ENCODE assay signal across 8 mouse cellular contexts in genomic region chr4:102588668-102589455, GRCm38 (mm10).
DNase-seq lines count a peak whose midpoint lies in the region; ATAC-seq and TF ChIP-seq lines count a peak whose summit lies in the region.

No protein-coding gene starts in this region.

- TF ChIP-seq POLR2A in kidney, adult 2 months (IDR thresholded peaks at IDR 0.05; ENCODE audit: low read depth, low read length): no peak

- peak overlapping the region; percentile 55 for H3K4me2 ChIP-seq in heart, embryonic 11.5 days
- H3K4me2 ChIP-seq in limb, embryonic 12.5 days: peak overlapping the region; percentile 47
- H3K4me2 ChIP-seq in midbrain, embryonic 14.5 days (ENCODE audit: low read length): peak overlapping the region; percentile 54

- H3K4me3 ChIP-seq in heart, embryonic 11.5 days (ENCODE audit: low read depth, low read length): no peak overlapping the region
- H3K4me3 ChIP-seq in kidney, adult 2 months (ENCODE audit: insufficient read depth, low read depth, low read length): peak overlapping the region; percentile 33
- H3K4me3 ChIP-seq in limb, embryonic 12.5 days (replicated peaks): no peak overlapping the region
- peak overlapping the region; percentile 41 for H3K4me3 ChIP-seq in midbrain, embryonic 14.5 days (replicated peaks; ENCODE audit: low read depth, low read length)

- H3K4me1 ChIP-seq in heart, embryonic 11.5 days (ENCODE audit: control insufficient read depth, insufficient read depth, low read length): peaks cover 17% of the 10 kb centered on the region
- peaks cover 18% of the 10 kb centered on the region; the same call in 1 of the 2 replicates for H3K4me1 ChIP-seq in kidney, adult 2 months (ENCODE audit: control insufficient read depth, insufficient read depth, low read length)
- H3K4me1 ChIP-seq in limb, embryonic 12.5 days (replicated peaks): peaks cover 34% of the 10 kb centered on the region
- peaks cover 52% of the 10 kb centered on the region for H3K4me1 ChIP-seq in midbrain, embryonic 14.5 days (ENCODE audit: control insufficient read depth, insufficient read depth, low read length)

- H3K27me3 ChIP-seq in heart, embryonic 11.5 days (ENCODE audit: control insufficient read depth, insufficient read depth, low read length): no peaks in the 10 kb centered on the region
- H3K27me3 ChIP-seq in kidney, adult 2 months (replicated peaks; ENCODE audit: control insufficient read depth, insufficient read depth, low read length): no peaks in the 10 kb centered on the region
- H3K27me3 ChIP-seq in limb, embryonic 12.5 days: no peaks in the 10 kb centered on the region
- H3K27me3 ChIP-seq in midbrain, embryonic 14.5 days (ENCODE audit: control insufficient read depth, insufficient read depth, low read length): no peaks in the 10 kb centered on the region

- ATAC-seq in heart, embryonic 11.5 days (replicated peaks; ENCODE audit: insufficient number of reproducible peaks, low FRiP score, low TSS enrichment): no peak
- ATAC-seq in limb, embryonic 12.5 days (ENCODE audit: insufficient number of reproducible peaks, insufficient read depth, low FRiP score, low TSS enrichment, low read depth): no peak
- peak; percentile 47; the same call in 1 of the 2 replicates for ATAC-seq in midbrain, embryonic 14.5 days (ENCODE audit: low FRiP score, low TSS enrichment)

- H3K27ac ChIP-seq in heart, embryonic 11.5 days (ENCODE audit: low read depth, low read length): no peak overlapping the region
- H3K27ac ChIP-seq in kidney, adult 2 months (ENCODE audit: insufficient read depth, low read depth, low read length): peak overlapping the region; percentile 89
- no peak overlapping the region for H3K27ac ChIP-seq in limb, embryonic 12.5 days
- H3K27ac ChIP-seq in midbrain, embryonic 14.5 days (replicated peaks; ENCODE audit: low read depth, low read length): peak overlapping the region; percentile 89

- peak; percentile 56 for DNase-seq in adrenal gland, postnatal 14 days
- DNase-seq in embryo, embryonic 11 days: peak; percentile 56
- peak; percentile 78 for DNase-seq in kidney, adult 2 months
- peak; percentile 79 for DNase-seq in midbrain, embryonic 14.5 days
- no peak for DNase-seq in thymus, postnatal 14 days
- no peak for DNase-seq in thymus, postnatal 10 days (ENCODE audit: low spot score in 2 of 2)

- H3K9ac ChIP-seq in heart, embryonic 11.5 days (ENCODE audit: low read depth, low read length): no peak overlapping the region
- no peak overlapping the region for H3K9ac ChIP-seq in limb, embryonic 12.5 days (replicated peaks)
- H3K9ac ChIP-seq in midbrain, embryonic 14.5 days (replicated peaks; ENCODE audit: low read length): peak overlapping the region; percentile 53; the same call in 1 of the 2 replicates

- H3K9me3 ChIP-seq in heart, embryonic 11.5 days (replicated peaks; ENCODE audit: control insufficient read depth, low read length): no peaks in the 10 kb centered on the region
- no peaks in the 10 kb centered on the region for H3K9me3 ChIP-seq in limb, embryonic 12.5 days
- no peaks in the 10 kb centered on the region for H3K9me3 ChIP-seq in midbrain, embryonic 14.5 days (ENCODE audit: control insufficient read depth, low read length)

- no peaks in the 10 kb centered on the region for H3K36me3 ChIP-seq in heart, embryonic 11.5 days (ENCODE audit: control insufficient read depth, insufficient read depth, low read length)
- H3K36me3 ChIP-seq in kidney, adult 2 months (ENCODE audit: control insufficient read depth, insufficient read depth, low read length): no peaks in the 10 kb centered on the region
- no peaks in the 10 kb centered on the region for H3K36me3 ChIP-seq in limb, embryonic 12.5 days
- H3K36me3 ChIP-seq in midbrain, embryonic 14.5 days (ENCODE audit: control insufficient read depth, insufficient read depth, low read length): no peaks in the 10 kb centered on the region

- WGBS in heart, embryonic 11.5 days (ENCODE audit: insufficient replicate concordance): 54% methylated on average over 12 of the region's 12 CpGs
- WGBS in kidney, adult 2 months: 27% methylated on average over 12 of the region's 12 CpGs
- WGBS in limb, embryonic 12.5 days: 51% methylated on average over 12 of the region's 12 CpGs
- 9% methylated on average over 12 of the region's 12 CpGs for WGBS in midbrain, embryonic 14.5 days

- no peak for TF ChIP-seq CTCF in kidney, adult 2 months (conservative IDR thresholded peaks at IDR 0.05; ENCODE audit: insufficient read depth, insufficient read length, low read depth, low read length)

Comparison
In these comparisons a context has a peak if more than half of its experiments do, and no peak if none do; other contexts are left out.
1. DNase-seq: peak in adrenal gland, postnatal 14 days (single experiment), embryo, embryonic 11 days (single experiment), kidney, adult 2 months (single experiment) and midbrain, embryonic 14.5 days (single experiment); none in thymus, postnatal 14 days (single experiment) and thymus, postnatal 10 days (0 of 2).
2. H3K27ac ChIP-seq: peak in kidney, adult 2 months (single experiment) and midbrain, embryonic 14.5 days (single experiment); none in heart, embryonic 11.5 days (single experiment) and limb, embryonic 12.5 days (single experiment).
3. H3K4me3 ChIP-seq: peak in kidney, adult 2 months (single experiment) and midbrain, embryonic 14.5 days (single experiment); none in heart, embryonic 11.5 days (single experiment) and limb, embryonic 12.5 days (single experiment).
4. Peak in every context shown above with its lines, with median percentiles within 50 percentile points of each other: H3K4me2 ChIP-seq.